Mouse (Mus musculus) forebrain, embryonic 13.5 days (tissue): ENCODE results near the gene Casq2. TPM values are rescaled to one million over a fixed set of nuclear protein-coding genes. Genes with fewer than 3 reads are reported as not detected.

Experiments used
- ATAC-seq: fragments of 200-750 bp; cut with Nextera tagmentation; 2 replicates; pipeline ENCODE4 v1.8.0; 2017
- H3K27ac ChIP-seq: fragments of 300-500 bp; sonication (generic); 2 replicates; pipeline ENCODE4 v1.5.1; 2015; ENCODE audit warnings: inconsistent platforms, mild to moderate bottlenecking, moderate library complexity
- H3K27me3 ChIP-seq: fragments of 300-500 bp; sonication (generic); 2 replicates; pipeline ENCODE4 v1.6.1; 2015; ENCODE audit warnings: mild to moderate bottlenecking, inconsistent platforms
- H3K36me3 ChIP-seq: fragments of 300-500 bp; sonication (generic); 2 replicates; pipeline ENCODE4 v1.6.1; 2015; ENCODE audit warnings: mild to moderate bottlenecking, inconsistent platforms; ENCODE audit not compliant: poor library complexity, severe bottlenecking
- H3K4me1 ChIP-seq: fragments of 300-500 bp; sonication (generic); 2 replicates; pipeline ENCODE4 v1.6.1; 2015; ENCODE audit warnings: inconsistent platforms
- H3K4me2 ChIP-seq: fragments of 300-500 bp; sonication (generic); 2 replicates; pipeline ENCODE4 v1.6.1; 2015; ENCODE audit warnings: inconsistent platforms, mild to moderate bottlenecking, moderate library complexity
- H3K4me3 ChIP-seq: fragments of 300-500 bp; sonication (generic); 2 replicates; pipeline ENCODE4 v1.5.1; 2015; ENCODE audit warnings: mild to moderate bottlenecking, inconsistent platforms
- H3K9ac ChIP-seq: fragments of 300-500 bp; sonication (generic); 2 replicates; pipeline ENCODE4 v1.6.1; 2015; ENCODE audit warnings: mild to moderate bottlenecking, inconsistent platforms
- H3K9me3 ChIP-seq: fragments of 300-500 bp; sonication (generic); replicated peaks from 2 replicates; pipeline ENCODE4 v1.6.1; 2016; ENCODE audit warnings: inconsistent platforms
- WGBS: fragments of 180-500 bp; shearing (Covaris S2); methylation state at CpG from one replicate; pipeline ENCODE4 v1.1.7; 2015; 5-methylcytosine and 5-hydroxymethylcytosine counted together
- polyA plus RNA-seq: library from polyadenylated mRNA; unstranded; fragments of >200 nt; fragmentation: Nextera tagmentation; extraction: Ambion mirVana; gene quantifications from 2 replicates; pipeline ENCODE4 v1.2.1, GENCODE M21; 2015

Gene Casq2
- polyA plus RNA-seq, 1 experiment from 2014 or later: 0.10 TPM

DNA sequence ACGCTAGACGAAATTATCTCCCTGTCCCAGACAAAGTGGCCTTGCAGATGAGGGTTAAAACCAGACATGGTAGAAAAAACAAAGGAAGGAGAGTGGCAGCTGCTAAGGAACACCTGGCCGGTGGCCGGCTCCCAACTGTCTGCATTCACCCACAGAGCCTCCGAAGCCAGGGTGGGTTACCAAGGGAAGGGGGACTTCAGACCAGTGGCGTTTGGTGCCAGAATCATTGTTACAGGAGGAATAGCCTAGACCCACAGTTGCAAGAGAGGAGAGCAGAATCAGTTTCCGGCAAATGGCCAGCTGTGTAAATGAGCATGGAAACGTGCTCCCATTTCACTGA is 23.6 kb upstream of the Casq2 start:
- no peaks in the 10 kb centered on the region for H3K27me3 ChIP-seq

DNA sequence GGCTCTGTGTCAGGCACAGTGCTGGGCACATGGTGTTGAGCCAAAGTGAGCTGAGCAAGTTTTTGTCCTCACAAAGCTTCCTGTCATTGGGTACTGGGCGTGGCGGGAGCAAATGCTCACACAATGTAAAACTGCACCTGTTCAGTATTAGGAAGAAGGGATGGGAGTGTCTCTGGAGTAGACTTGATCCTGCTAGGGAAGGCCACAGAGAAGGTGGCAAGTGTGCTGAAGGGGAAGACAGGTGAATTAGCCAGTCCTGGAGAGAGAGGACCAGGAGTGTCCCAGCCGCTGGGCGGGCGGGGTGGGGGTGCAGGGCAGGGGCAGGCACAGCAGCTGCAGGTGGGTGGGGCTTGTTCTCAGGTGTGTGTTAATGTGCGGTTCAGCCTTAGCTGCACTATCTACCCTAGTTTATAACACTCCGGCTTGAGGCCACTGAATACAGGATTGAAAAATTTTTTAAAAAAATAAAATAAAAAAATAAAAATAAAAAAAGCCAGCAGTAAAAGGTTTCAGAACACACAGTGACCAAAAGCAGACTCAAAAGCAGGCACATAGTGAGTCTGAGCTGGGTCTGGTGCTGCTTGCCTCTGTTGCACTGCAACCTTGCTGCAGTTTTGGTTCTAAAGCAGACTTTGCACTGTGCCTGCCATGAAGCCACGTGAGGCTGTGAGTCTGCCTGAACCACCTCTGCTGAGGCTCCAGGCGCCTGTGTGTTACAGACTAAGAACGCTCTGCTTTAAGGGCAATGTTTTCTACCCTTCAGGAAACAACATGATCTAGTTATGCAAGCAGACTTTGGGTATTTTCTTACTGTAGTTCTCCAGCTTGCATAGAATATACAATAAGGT is 22.7 kb upstream of the Casq2 start:
- Histone ChIP-seq H3K27ac (no peak overlapping the region), H3K36me3 (no peaks in the 10 kb centered on the region), H3K4me3 (no peak overlapping the region), H3K9ac (no peak overlapping the region), H3K4me1 (peaks cover 4% of the 10 kb centered on the region; the same call in 1 of the 2 replicates), H3K27me3 (no peaks in the 10 kb centered on the region), H3K9me3 (no peaks in the 10 kb centered on the region), H3K4me2 (no peak overlapping the region)
- ATAC-seq: no peak
- WGBS: 67% methylated on average over 10 of the region's 10 CpGs

More for the DNA sequence above, 23.6 kb upstream of the Casq2 start:
- Histone ChIP-seq H3K36me3 (no peaks in the 10 kb centered on the region), H3K9me3 (no peaks in the 10 kb centered on the region), H3K4me1 (peaks cover 4% of the 10 kb centered on the region; the same call in 1 of the 2 replicates), H3K9ac (no peak overlapping the region), H3K4me2 (no peak overlapping the region), H3K4me3 (no peak overlapping the region), H3K27ac (peak overlapping the region; percentile 2)
- peak; percentile 27; the same call in 1 of the 2 replicates for ATAC-seq
- WGBS: 40% methylated on average over 8 of the region's 8 CpGs

DNA sequence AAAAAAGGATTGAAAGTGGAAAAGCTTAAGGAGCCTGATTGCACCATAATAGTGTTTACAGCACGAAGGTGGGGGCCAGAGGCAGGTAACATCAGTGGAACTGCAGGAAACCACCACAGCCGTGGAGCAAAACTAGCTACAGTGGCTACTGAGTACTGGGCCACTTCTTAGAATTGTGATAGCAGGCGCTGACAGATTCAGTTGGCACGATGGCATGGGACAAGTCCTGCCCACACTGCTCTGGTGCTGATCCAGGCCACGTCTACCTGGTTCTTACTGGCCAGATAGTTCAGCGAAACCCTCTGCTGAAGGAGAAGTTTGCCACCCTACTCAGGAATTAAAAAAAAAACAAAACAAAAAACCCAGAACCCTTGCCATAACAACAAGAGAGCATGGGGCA is 21.6 kb upstream of the Casq2 start:
- WGBS: 81% methylated on average over 6 of the region's 6 CpGs
- no peak overlapping the region for H3K27ac ChIP-seq
- H3K4me3 ChIP-seq: no peak overlapping the region
- H3K4me1 ChIP-seq: peaks cover 4% of the 10 kb centered on the region; the same call in 1 of the 2 replicates
- no peak for ATAC-seq
- H3K9me3 ChIP-seq: no peaks in the 10 kb centered on the region
- no peaks in the 10 kb centered on the region for H3K27me3 ChIP-seq
- no peaks in the 10 kb centered on the region for H3K36me3 ChIP-seq
- no peak overlapping the region for H3K9ac ChIP-seq
- no peak overlapping the region for H3K4me2 ChIP-seq

DNA sequence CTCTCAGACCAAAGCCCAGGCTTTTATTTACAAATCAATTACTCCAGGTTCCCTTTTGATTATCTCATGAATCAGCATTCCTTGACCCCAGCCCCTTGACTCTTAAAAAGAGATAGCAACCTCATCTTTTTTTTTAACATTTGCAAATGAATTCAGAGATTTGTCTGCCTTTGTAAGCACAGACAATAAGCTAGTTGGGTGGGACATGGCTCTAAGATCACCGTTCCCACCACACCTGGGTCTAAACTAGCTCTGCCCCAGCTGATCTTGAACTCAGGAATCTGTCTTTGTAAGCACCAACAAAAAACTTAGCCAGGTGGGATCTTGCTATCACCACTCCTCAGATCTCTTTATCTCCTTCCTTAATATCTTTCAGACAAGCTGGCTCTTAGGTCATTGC is 18.9 kb upstream of the Casq2 start:
- no peak overlapping the region for H3K4me2 ChIP-seq
- ATAC-seq: no peak
- WGBS: 47% methylated on average over 1 of the region's 1 CpGs
- no peaks in the 10 kb centered on the region for H3K9me3 ChIP-seq
- H3K9ac ChIP-seq: no peak overlapping the region
- no peaks in the 10 kb centered on the region for H3K36me3 ChIP-seq
- no peaks in the 10 kb centered on the region for H3K27me3 ChIP-seq
- no peak overlapping the region for H3K27ac ChIP-seq
- H3K4me1 ChIP-seq: peaks cover 4% of the 10 kb centered on the region; the same call in 1 of the 2 replicates
- H3K4me3 ChIP-seq: no peak overlapping the region

DNA sequence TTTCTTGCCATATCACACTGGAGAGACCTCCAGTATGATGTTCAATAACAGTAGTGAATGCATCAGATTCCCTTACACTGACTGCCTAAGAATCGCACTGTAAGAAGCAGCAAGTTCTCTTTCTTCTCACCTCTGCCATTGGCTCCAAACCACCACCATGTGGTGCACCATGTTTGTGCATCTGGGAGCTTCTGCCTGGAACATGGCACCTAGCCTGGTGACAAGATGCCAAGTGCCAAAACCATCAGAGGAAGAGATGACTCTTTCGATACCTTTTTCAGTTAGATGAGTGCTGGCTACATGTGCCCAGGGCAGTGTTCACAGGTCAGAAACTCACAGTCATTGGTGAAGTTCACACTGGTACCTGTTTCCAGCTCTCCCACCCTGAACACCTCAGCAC is 18.4 kb upstream of the Casq2 start:
- Histone ChIP-seq H3K27ac (no peak overlapping the region), H3K4me1 (no peaks in the 10 kb centered on the region), H3K36me3 (no peaks in the 10 kb centered on the region), H3K9me3 (no peaks in the 10 kb centered on the region), H3K4me3 (no peak overlapping the region), H3K9ac (no peak overlapping the region), H3K4me2 (no peak overlapping the region), H3K27me3 (no peaks in the 10 kb centered on the region)
- no peak for ATAC-seq
- 93% methylated on average over 2 of the region's 2 CpGs for WGBS

DNA sequence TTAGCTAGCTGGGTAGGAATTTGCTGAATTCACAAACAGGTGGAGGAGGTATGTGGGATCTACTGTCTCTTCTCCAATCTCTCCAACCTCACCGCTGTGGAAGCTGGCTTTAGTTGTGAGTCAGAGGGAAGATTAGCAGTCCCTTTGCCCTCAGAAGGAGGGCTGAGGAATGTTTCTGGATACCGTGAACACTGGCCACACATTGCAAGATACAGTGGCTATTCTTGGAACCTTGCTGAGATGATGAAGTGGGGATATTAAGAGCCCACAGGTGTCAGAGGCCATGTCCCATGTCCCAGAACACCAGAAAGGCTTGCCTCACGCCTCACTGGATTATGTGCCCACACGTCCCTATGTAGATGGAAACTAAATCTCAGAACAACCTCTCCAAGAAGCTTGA is 17.0 kb upstream of the Casq2 start:
- WGBS: 88% methylated on average over 4 of the region's 4 CpGs
- H3K4me2 ChIP-seq: no peak overlapping the region
- no peak overlapping the region for H3K9ac ChIP-seq
- no peaks in the 10 kb centered on the region for H3K27me3 ChIP-seq
- no peaks in the 10 kb centered on the region for H3K9me3 ChIP-seq
- no peak overlapping the region for H3K4me3 ChIP-seq
- no peak overlapping the region for H3K27ac ChIP-seq
- no peaks in the 10 kb centered on the region for H3K4me1 ChIP-seq
- ATAC-seq: no peak
- no peaks in the 10 kb centered on the region for H3K36me3 ChIP-seq

DNA sequence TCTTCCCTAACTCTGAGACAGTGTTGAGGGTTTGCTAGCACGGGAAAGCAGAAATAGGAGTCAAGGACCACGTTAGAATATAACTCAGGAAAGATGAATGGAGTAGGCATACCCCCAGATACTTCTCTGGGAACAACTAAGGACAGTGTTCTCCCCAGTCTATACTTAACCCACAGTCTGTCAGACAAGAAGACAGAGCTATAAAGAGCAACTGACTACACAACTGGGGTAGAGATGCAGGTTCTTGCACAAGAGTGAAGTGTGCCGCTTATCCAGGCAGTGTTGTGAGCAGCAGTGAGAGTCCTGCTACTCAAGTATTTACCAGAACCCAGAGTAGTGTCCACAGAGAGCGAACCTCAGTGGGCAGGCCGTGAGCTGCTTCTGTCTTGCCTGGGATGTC is 16.5 kb upstream of the Casq2 start:
- Histone ChIP-seq H3K4me3 (no peak overlapping the region), H3K36me3 (no peaks in the 10 kb centered on the region), H3K27me3 (no peaks in the 10 kb centered on the region), H3K9me3 (no peaks in the 10 kb centered on the region), H3K9ac (no peak overlapping the region), H3K27ac (no peak overlapping the region), H3K4me1 (no peaks in the 10 kb centered on the region), H3K4me2 (no peak overlapping the region)
- WGBS: 91% methylated on average over 5 of the region's 5 CpGs
- no peak for ATAC-seq

DNA sequence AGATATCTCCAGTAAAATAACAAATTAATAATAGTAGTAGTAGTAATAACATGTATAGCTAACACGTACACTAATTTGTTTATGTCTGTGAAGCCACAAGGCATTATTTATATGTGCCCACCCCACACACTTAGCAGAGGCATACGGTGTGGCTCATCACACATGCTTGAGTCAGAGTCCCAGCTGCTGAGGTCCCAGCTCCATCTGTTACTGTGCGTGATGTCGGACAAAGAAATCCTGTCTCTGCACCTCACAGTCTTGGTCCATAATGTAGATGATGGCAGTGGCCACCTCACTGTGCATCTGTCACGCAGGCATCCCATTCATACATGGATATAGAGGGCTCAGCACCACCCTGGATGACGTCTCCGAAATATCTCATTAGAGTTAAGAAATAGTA is 15.9 kb upstream of the Casq2 start:
- Histone ChIP-seq H3K4me2 (no peak overlapping the region), H3K27ac (no peak overlapping the region), H3K27me3 (no peaks in the 10 kb centered on the region), H3K9ac (no peak overlapping the region), H3K4me1 (no peaks in the 10 kb centered on the region), H3K9me3 (no peaks in the 10 kb centered on the region), H3K4me3 (no peak overlapping the region), H3K36me3 (no peaks in the 10 kb centered on the region)
- ATAC-seq: peak; percentile 33; the same call in 1 of the 2 replicates
- 79% methylated on average over 7 of the region's 7 CpGs for WGBS

DNA sequence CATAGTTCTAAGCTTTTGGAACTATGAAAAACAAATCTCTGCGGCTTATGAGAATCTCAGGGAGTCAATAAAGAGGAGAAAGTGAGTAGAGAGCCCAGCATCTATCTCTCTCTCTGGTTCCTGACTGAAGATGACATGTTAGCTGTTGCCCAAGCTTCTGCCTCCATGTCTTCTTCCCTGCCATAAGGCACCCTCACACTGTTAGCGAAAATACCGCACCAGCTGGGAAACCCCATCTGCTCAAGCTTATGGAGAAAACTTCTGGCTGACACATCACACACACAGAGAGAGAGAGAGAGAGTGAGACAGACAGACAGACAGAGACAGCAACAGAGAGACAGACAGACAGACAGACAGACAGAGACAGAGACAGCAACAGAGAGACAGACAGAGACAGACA is 15.2 kb upstream of the Casq2 start:
- no peak overlapping the region for H3K27ac ChIP-seq
- WGBS: 84% methylated on average over 3 of the region's 3 CpGs
- H3K4me1 ChIP-seq: no peaks in the 10 kb centered on the region
- H3K9me3 ChIP-seq: no peaks in the 10 kb centered on the region
- no peak for ATAC-seq
- H3K36me3 ChIP-seq: no peaks in the 10 kb centered on the region
- H3K4me3 ChIP-seq: no peak overlapping the region
- no peaks in the 10 kb centered on the region for H3K27me3 ChIP-seq
- H3K4me2 ChIP-seq: no peak overlapping the region
- H3K9ac ChIP-seq: no peak overlapping the region

DNA sequence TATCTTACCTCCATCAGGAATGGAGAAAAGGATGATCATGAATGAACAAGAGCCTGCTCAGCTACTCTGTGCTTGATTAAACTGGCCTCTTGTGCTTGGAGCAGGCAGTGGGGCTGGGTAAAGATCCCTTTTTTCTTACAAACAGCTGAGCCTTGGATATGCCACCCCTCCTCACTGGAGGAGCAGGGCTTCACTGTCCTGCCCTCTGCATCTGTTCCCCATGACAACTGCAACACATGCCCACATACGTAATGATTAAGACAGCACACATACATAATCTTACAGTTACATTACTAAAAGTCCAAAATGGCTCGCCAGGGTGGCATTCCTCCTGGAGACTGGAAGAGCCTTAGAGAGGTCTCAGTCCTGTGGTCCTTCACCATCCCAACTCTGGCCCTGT is 6.8 kb upstream of the Casq2 start:
- H3K4me3 ChIP-seq: no peak overlapping the region

DNA sequence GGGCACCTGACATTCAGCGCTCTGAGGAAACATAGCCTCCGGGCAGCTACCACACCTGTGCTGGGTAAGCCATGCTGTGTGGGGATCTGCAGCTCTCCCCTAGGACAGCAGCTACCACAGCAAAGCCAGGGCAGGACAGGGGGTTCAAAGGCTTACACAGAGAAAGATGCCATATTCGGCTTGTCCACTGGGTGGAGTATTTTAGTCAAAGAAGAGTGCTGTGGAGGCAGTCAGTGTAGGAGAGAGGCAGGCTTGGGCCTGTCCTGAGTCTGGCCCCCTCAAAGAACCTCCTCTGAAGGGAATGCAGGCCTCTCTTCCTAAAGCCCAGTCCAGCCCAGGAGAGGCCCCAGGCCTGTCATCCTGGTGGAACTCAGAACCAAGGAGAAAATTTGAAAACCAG is 4.4 kb upstream of the Casq2 start:
- ATAC-seq: peak; percentile 87
- H3K4me1 ChIP-seq: 0 out of 2 replicates have a peak, but pooled peaks cover 5% of the 10 kb centered on the region
- no peaks in the 10 kb centered on the region for H3K36me3 ChIP-seq
- H3K9me3 ChIP-seq: no peaks in the 10 kb centered on the region
- no peak overlapping the region for H3K27ac ChIP-seq
- no peak overlapping the region for H3K9ac ChIP-seq
- WGBS: 27% methylated on average over 3 of the region's 3 CpGs
- peaks cover 13% of the 10 kb centered on the region for H3K27me3 ChIP-seq
- H3K4me3 ChIP-seq: no peak overlapping the region
- no peak overlapping the region for H3K4me2 ChIP-seq

More for the DNA sequence above, 6.8 kb upstream of the Casq2 start:
- Histone ChIP-seq H3K27ac (no peak overlapping the region), H3K9ac (no peak overlapping the region), H3K9me3 (no peaks in the 10 kb centered on the region), H3K36me3 (no peaks in the 10 kb centered on the region), H3K4me2 (no peak overlapping the region), H3K27me3 (0 out of 2 replicates have a peak, but pooled peaks cover 5% of the 10 kb centered on the region), H3K4me1 (0 out of 2 replicates have a peak, but pooled peaks cover 5% of the 10 kb centered on the region)
- 91% methylated on average over 2 of the region's 2 CpGs for WGBS
- no peak for ATAC-seq

DNA sequence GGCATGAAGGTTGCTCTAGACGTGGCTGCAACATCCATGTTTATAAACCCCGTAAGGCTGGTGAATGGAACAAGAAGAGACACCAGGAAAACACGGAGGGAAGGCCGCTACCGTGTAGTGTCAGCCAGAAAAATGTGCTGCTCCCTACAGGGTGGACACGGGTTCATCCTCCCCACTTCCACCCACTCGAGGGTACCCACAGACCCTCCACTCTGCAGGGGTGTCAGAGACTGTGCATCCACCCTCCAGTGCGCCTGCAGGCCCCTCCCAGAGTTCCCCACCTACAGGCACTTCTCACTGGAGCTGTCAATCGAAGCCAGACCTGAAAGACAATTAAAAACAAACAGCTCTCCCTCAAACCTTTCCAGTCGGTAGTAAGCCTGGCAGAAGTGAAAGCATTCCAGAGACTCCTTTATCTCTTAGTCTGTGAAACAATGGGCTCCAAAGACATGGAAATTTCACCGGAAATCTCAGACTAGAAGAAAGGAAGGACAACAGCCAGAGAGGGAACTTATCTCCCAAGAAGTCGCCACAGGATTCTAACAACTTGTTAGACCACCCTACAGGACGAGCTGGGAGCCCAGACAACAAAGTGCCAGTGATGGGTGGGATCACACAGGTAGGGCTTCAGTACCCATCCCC is 2.5 kb upstream of the Casq2 start:
- Histone ChIP-seq H3K9ac (no peak overlapping the region), H3K4me3 (no peak overlapping the region), H3K4me2 (no peak overlapping the region), H3K9me3 (no peaks in the 10 kb centered on the region), H3K27ac (no peak overlapping the region), H3K36me3 (no peaks in the 10 kb centered on the region), H3K27me3 (peaks cover 13% of the 10 kb centered on the region), H3K4me1 (0 out of 2 replicates have a peak, but pooled peaks cover 5% of the 10 kb centered on the region)
- WGBS: 20% methylated on average over 13 of the region's 13 CpGs
- ATAC-seq: no peak
